Mouse (Mus musculus): Measurements from ENCODE around the gene Pank4. TPM values are rescaled to one million over a fixed set of nuclear protein-coding genes. Genes with fewer than 3 reads are reported as not detected.

Gene Pank4
- total RNA-seq, 2 experiments from 2014 or later: 37.6 to 39.8 TPM

- intact Hi-C loops (cut with DNase I): no loop called here
- DNase-seq (ENCODE audit: low spot score in 2 of 2): no peak
Observed at GRCm38 (mm10) chr4:155024170-155025010, 60.5 kb downstream of the Pank4 start.

Other genes starting within 250 kb of the Pank4 start
- gene Ttc34, start 126.7 kb upstream of the Pank4 start, total RNA-seq (2021): 1 to 10 TPM; 2.4 to 2.7 TPM
- under 1 TPM; 0.48 to 0.85 TPM for gene Mmel1, start 94.5 kb upstream of the Pank4 start, total RNA-seq (2021)
- 10 to 100 TPM; 47.5 to 51.4 TPM for gene Fam213b, start 65.0 kb upstream of the Pank4 start, total RNA-seq (2021)
- 1 to 10 TPM; 1.3 to 1.7 TPM for gene Tnfrsf14, start 35.6 kb upstream of the Pank4 start, total RNA-seq (2021)
- 10 to 100 TPM; 35.8 to 41.3 TPM for gene Hes5, start 3.2 kb upstream of the Pank4 start, total RNA-seq (2021)
- 10 to 100 TPM; 76.2 to 81.5 TPM for gene Plch2, start 92.7 kb downstream of the Pank4 start, total RNA-seq (2021)
- 10 to 100 TPM; 18.7 to 20.2 TPM for gene Pex10, start 102.9 kb downstream of the Pank4 start, total RNA-seq (2021)
- 10 to 100 TPM; 60.9 to 69.4 TPM for gene Rer1, start 122.3 kb downstream of the Pank4 start, total RNA-seq (2021)
- 1 to 10 TPM; 8.6 to 9.7 TPM for gene Morn1, start 122.5 kb downstream of the Pank4 start, total RNA-seq (2021)